Mouse (Mus musculus): ENCODE data around the gene Mrpl24.

- no peak for TF ChIP-seq CTCF (IDR thresholded peaks at IDR 0.05; ENCODE audit: borderline replicate concordance, control insufficient read depth, extremely low read depth, insufficient read depth, low read length, poor library complexity)
- no peak for TF ChIP-seq POLR2A (IDR thresholded peaks at IDR 0.05; ENCODE audit: control insufficient read depth, extremely low read depth, insufficient read depth, low read length, poor library complexity)
These were observed 16.5 kb downstream of the Mrpl24 start for GRCm38 (mm10) chr3:87935776-87936175.
